In genomic region chr3:52540862-52541380, GRCm38 (mm10) we compare ENCODE assay signal across 17 mouse cellular contexts.
"Had no signal": no experiment of that assay in that cellular context is flagged by ENCODE, and none has a peak within 500 bp of the region (broad histone marks: within the 10 kb centered on the region; RNA-seq: fewer than 3 reads in every experiment).

No protein-coding gene starts in this region.

- H3K4me3 ChIP-seq: layer of hippocampus, adult 2 months; limb, embryonic 13.5 days; midbrain, embryonic 10.5 days; neural tube, embryonic 13.5 days had no signal

- H3K9ac ChIP-seq: limb, embryonic 13.5 days; liver, embryonic 14.5 days; neural tube, embryonic 13.5 days had no signal

- H3K4me2 ChIP-seq: neural tube, embryonic 13.5 days had no signal

- DNase-seq: kidney, postnatal 10 days; kidney, postnatal 4 days; left cerebral cortex, postnatal 4 days; lung, adult 2 months; lung, postnatal 10 days; lung, postnatal 4 days; retina, postnatal 1 day; right cerebral cortex, postnatal 4 days; spleen, adult 18-20 months; thymus, adult 18-20 months; thymus, postnatal 25 days had no signal

- H3K36me3 ChIP-seq: limb, embryonic 13.5 days; midbrain, embryonic 10.5 days; neural tube, embryonic 13.5 days had no signal

- H3K27ac ChIP-seq: layer of hippocampus, adult 2 months; limb, embryonic 13.5 days; liver, embryonic 14.5 days; midbrain, embryonic 10.5 days; neural tube, embryonic 13.5 days had no signal

- ATAC-seq: midbrain, embryonic 16.5 days had no signal

- H3K9me3 ChIP-seq: limb, embryonic 13.5 days; midbrain, embryonic 10.5 days; neural tube, embryonic 13.5 days had no signal

- H3K27me3 ChIP-seq: neural tube, embryonic 13.5 days had no signal
